Mouse (Mus musculus) small intestine, adult 2 months (tissue): Measurements from ENCODE around the gene Slc2a4.

Source experiments
- CTCF ChIP-seq: fragments of 200-500 bp; IDR thresholded peaks from 2 replicates; pipeline ENCODE4 v1.5.1; 2012; ENCODE audit warnings: low read depth, mild to moderate bottlenecking, control low read depth, inconsistent platforms, low read length, moderate library complexity, mixed read lengths; ENCODE audit not compliant: insufficient replicate concordance, insufficient read length; ENCODE audit errors: extremely low read depth
- POLR2A ChIP-seq: fragments of 200-500 bp; IDR thresholded peaks from 2 replicates; pipeline ENCODE4 v1.6.1; 2012; ENCODE audit warnings: low read depth, mild to moderate bottlenecking, control low read depth, inconsistent platforms, low read length, moderate library complexity

GRCm38 (mm10) chr11:69922012-69922756 lies 25.8 kb downstream of the Slc2a4 start:
- no peak for TF ChIP-seq POLR2A
- no peak for TF ChIP-seq CTCF
